Mouse (Mus musculus) ES-E14 (cell line): ENCODE measurements around the gene Sfxn5.

Source experiments
- MAFK ChIP-seq: IDR thresholded peaks from 2 replicates; pipeline ENCODE4 v1.6.1; 2014; ENCODE audit warnings: mild to moderate bottlenecking, low read depth, low read length, inconsistent platforms; ENCODE audit not compliant: insufficient read depth
- ZC3H11A ChIP-seq: IDR thresholded peaks from 2 replicates; pipeline ENCODE4 v1.6.1; 2012; ENCODE audit warnings: low read depth, mild to moderate bottlenecking, inconsistent platforms, low read length, borderline replicate concordance

GRCm38 (mm10) chr6:85358877-85359276, 25.7 kb upstream of the Sfxn5 start:
- no peak for TF ChIP-seq ZC3H11A
- TF ChIP-seq MAFK: no peak
